Mouse (Mus musculus): ENCODE measurements at regions not wholly inside any gene's neighbourhood (a gene's known extent, or its start where the extent isn't known, plus 50 kb on each side); places are given as distances from the start of the nearest gene placed in this dataset.

GRCm38 (mm10) chr1:35973386-35973785, 94.8 kb upstream of the Hs6st1 start:
- no peak for TF ChIP-seq CTCF (IDR thresholded peaks at IDR 0.05; ENCODE audit: low read depth)
- WGBS, result 46% methylated on average over 9 of the region's 9 CpGs
- Histone ChIP-seq H3K4me3 (ENCODE audit: low read depth, low read length) (no peak overlapping the region), H3K36me3 (ENCODE audit: insufficient read depth) (no peaks in the 10 kb centered on the region), H3K27me3 (ENCODE audit: insufficient read depth, low read length) (no peaks in the 10 kb centered on the region), H3K9me3 (ENCODE audit: low read depth, low read length) (no peaks in the 10 kb centered on the region), H3K4me2 (no peak overlapping the region), H3K9ac (no peak overlapping the region), H3K27ac (ENCODE audit: low read depth) (no peak overlapping the region), H3K4me1 (ENCODE audit: insufficient read depth) (no peaks in the 10 kb centered on the region)
- DNase-seq, result no peak
- no peak for ATAC-seq (ENCODE audit: insufficient read depth)

- peak; percentile 24; the same call in 1 of the 2 replicates for ATAC-seq (ENCODE audit: insufficient read depth)
- H3K27me3 ChIP-seq (ENCODE audit: insufficient read depth, low read length), result no peaks in the 10 kb centered on the region
- H3K9ac ChIP-seq, result no peak overlapping the region
- no peak for DNase-seq
- no peak overlapping the region for H3K4me2 ChIP-seq
- WGBS, result 55% methylated on average over 3 of the region's 3 CpGs
- H3K4me3 ChIP-seq (ENCODE audit: low read depth, low read length), result no peak overlapping the region
- no peaks in the 10 kb centered on the region for H3K4me1 ChIP-seq (ENCODE audit: insufficient read depth)
- TF ChIP-seq CTCF (IDR thresholded peaks at IDR 0.05; ENCODE audit: low read depth), result no peak
- H3K9me3 ChIP-seq (ENCODE audit: low read depth, low read length), result no peaks in the 10 kb centered on the region
- H3K36me3 ChIP-seq (ENCODE audit: insufficient read depth), result no peaks in the 10 kb centered on the region
- H3K27ac ChIP-seq (ENCODE audit: low read depth), result no peak overlapping the region
These were observed 92.5 kb upstream of the Hs6st1 start for GRCm38 (mm10) chr1:35975611-35976208.

DNA sequence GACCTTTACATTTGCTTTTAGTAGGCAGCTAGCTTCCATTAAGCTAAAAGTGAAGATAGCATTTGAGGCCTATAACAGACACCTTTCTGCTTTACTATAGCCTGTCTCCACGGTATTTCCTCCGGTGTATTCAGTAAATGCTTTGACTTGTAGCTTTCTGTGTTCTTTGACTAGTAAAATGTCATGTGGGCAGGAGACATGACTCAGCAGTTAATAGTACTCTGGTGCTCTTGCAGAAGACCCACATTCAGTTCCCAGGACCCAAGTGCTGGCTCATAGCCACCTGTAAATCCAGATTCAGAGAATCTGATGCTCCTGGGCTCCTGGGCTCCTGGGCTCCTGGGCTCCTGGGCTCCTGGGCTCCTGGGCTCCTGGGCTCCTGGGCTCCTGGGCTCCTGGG, 91.7 kb upstream of the Hs6st1 start:
- Histone ChIP-seq H3K27me3 (ENCODE audit: insufficient read depth, low read length) (no peaks in the 10 kb centered on the region), H3K9ac (no peak overlapping the region), H3K27ac (ENCODE audit: low read depth) (no peak overlapping the region), H3K4me3 (ENCODE audit: low read depth, low read length) (no peak overlapping the region), H3K4me2 (no peak overlapping the region), H3K4me1 (ENCODE audit: insufficient read depth) (no peaks in the 10 kb centered on the region), H3K36me3 (ENCODE audit: insufficient read depth) (no peaks in the 10 kb centered on the region), H3K9me3 (ENCODE audit: low read depth, low read length) (no peaks in the 10 kb centered on the region)
- ATAC-seq (ENCODE audit: insufficient read depth) (no peak), DNase-seq (no peak)
- WGBS, result 73% methylated on average over 2 of the region's 2 CpGs
- TF ChIP-seq CTCF (IDR thresholded peaks at IDR 0.05; ENCODE audit: low read depth), result no peak

GRCm38 (mm10) chr1:35978116-35978515, 90.1 kb upstream of the Hs6st1 start:
- no peaks in the 10 kb centered on the region for H3K4me1 ChIP-seq (ENCODE audit: insufficient read depth)
- H3K4me2 ChIP-seq, result no peak overlapping the region
- no peak overlapping the region for H3K27ac ChIP-seq (ENCODE audit: low read depth)
- no peaks in the 10 kb centered on the region for H3K36me3 ChIP-seq (ENCODE audit: insufficient read depth)
- no peak overlapping the region for H3K9ac ChIP-seq
- ATAC-seq (ENCODE audit: insufficient read depth), result no peak
- TF ChIP-seq CTCF (IDR thresholded peaks at IDR 0.05; ENCODE audit: low read depth), result no peak
- H3K9me3 ChIP-seq (ENCODE audit: low read depth, low read length), result no peaks in the 10 kb centered on the region
- WGBS, result 86% methylated on average over 1 of the region's 1 CpGs
- DNase-seq, result no peak
- H3K4me3 ChIP-seq (ENCODE audit: low read depth, low read length), result no peak overlapping the region
- H3K27me3 ChIP-seq (ENCODE audit: insufficient read depth, low read length), result no peaks in the 10 kb centered on the region

DNA sequence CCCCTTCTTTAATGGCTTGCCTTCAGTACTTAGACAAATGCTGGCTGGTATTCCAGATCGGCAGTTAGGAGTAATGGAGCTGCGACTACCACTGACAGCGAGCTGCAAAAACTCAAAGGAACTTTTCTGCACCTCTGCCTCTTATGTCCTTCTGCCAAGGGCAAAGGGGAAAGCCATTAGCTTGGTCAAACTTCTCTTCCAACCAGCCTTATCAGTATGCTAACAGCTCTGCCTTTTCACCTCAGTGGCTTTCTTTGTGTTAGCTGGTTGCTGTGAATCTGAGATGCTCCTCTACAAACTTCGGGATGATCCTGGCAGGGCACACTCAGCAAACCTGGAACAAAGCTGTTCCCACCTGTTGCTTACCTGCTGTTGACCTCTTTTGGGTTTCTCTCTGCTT, 89.4 kb upstream of the Hs6st1 start:
- H3K4me3 ChIP-seq (ENCODE audit: low read depth, low read length), result no peak overlapping the region
- H3K4me2 ChIP-seq, result no peak overlapping the region
- DNase-seq (no peak), ATAC-seq (ENCODE audit: insufficient read depth) (no peak)
- no peak overlapping the region for H3K9ac ChIP-seq
- WGBS, result 49% methylated on average over 4 of the region's 4 CpGs
- H3K4me1 ChIP-seq (ENCODE audit: insufficient read depth), result no peaks in the 10 kb centered on the region
- no peaks in the 10 kb centered on the region for H3K9me3 ChIP-seq (ENCODE audit: low read depth, low read length)
- no peak overlapping the region for H3K27ac ChIP-seq (ENCODE audit: low read depth)
- no peaks in the 10 kb centered on the region for H3K36me3 ChIP-seq (ENCODE audit: insufficient read depth)
- TF ChIP-seq CTCF (IDR thresholded peaks at IDR 0.05; ENCODE audit: low read depth), result no peak
- no peaks in the 10 kb centered on the region for H3K27me3 ChIP-seq (ENCODE audit: insufficient read depth, low read length)

DNA sequence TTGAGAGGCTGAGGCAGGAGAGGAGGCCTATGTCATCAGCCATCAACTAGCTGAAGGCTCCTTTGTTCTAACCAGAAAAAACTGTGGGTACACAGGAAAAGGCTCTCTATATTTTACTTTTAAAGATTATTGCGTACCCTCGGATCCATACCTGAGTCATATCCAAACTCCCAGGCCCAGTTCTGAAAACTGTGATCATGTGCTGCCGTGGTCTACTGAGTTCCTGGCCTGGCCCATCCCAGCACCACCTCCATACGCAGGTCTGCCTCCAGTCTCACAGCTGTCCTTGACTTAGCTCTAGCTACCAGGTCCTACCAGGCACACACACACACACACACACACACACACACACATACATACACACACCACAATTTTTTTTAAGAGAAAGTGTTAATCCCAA, 87.0 kb upstream of the Hs6st1 start:
- ATAC-seq (ENCODE audit: insufficient read depth), result no peak
- Histone ChIP-seq H3K9me3 (ENCODE audit: low read depth, low read length) (no peaks in the 10 kb centered on the region), H3K4me1 (ENCODE audit: insufficient read depth) (no peaks in the 10 kb centered on the region), H3K9ac (no peak overlapping the region), H3K4me3 (ENCODE audit: low read depth, low read length) (no peak overlapping the region), H3K27ac (ENCODE audit: low read depth) (no peak overlapping the region), H3K27me3 (ENCODE audit: insufficient read depth, low read length) (no peaks in the 10 kb centered on the region), H3K36me3 (ENCODE audit: insufficient read depth) (no peaks in the 10 kb centered on the region), H3K4me2 (no peak overlapping the region)
- WGBS, result 88% methylated on average over 4 of the region's 4 CpGs
- TF ChIP-seq CTCF (IDR thresholded peaks at IDR 0.05; ENCODE audit: low read depth), result no peak
- no peak for DNase-seq

DNA sequence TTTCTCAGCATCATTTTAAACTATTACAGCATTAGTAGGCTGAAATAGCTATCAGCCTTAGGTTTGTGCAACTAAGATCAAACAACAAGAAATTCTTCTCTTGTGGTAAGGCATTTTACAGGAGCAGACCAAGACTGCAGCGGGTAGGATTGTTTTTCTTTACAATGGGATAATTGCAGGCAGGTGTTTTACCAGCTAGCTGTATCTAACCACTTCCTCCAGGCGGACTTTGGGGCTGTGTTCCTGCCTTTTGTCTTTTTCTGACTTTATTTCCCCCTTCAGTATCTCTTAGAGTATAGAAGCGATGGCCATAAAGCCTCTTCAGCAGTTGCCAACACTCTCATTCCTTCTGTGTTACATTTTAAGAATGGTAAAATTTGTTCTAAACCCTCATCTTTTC, 84.8 kb upstream of the Hs6st1 start:
- H3K36me3 ChIP-seq (ENCODE audit: insufficient read depth), result no peaks in the 10 kb centered on the region
- H3K27ac ChIP-seq (ENCODE audit: low read depth), result no peak overlapping the region
- no peak for ATAC-seq (ENCODE audit: insufficient read depth)
- H3K4me3 ChIP-seq (ENCODE audit: low read depth, low read length), result no peak overlapping the region
- H3K9me3 ChIP-seq (ENCODE audit: low read depth, low read length), result no peaks in the 10 kb centered on the region
- no peaks in the 10 kb centered on the region for H3K4me1 ChIP-seq (ENCODE audit: insufficient read depth)
- no peaks in the 10 kb centered on the region for H3K27me3 ChIP-seq (ENCODE audit: insufficient read depth, low read length)
- DNase-seq, result no peak
- no peak overlapping the region for H3K4me2 ChIP-seq
- no peak overlapping the region for H3K9ac ChIP-seq
- WGBS, result 78% methylated on average over 3 of the region's 3 CpGs
- no peak for TF ChIP-seq CTCF (IDR thresholded peaks at IDR 0.05; ENCODE audit: low read depth)

- Histone ChIP-seq H3K4me3 (ENCODE audit: low read depth, low read length) (no peak overlapping the region), H3K27ac (ENCODE audit: low read depth) (no peak overlapping the region), H3K27me3 (ENCODE audit: insufficient read depth, low read length) (no peaks in the 10 kb centered on the region), H3K9ac (no peak overlapping the region), H3K9me3 (ENCODE audit: low read depth, low read length) (peaks cover 6% of the 10 kb centered on the region; the same call in 1 of the 2 replicates), H3K4me2 (no peak overlapping the region), H3K36me3 (ENCODE audit: insufficient read depth) (no peaks in the 10 kb centered on the region), H3K4me1 (ENCODE audit: insufficient read depth) (no peaks in the 10 kb centered on the region)
- TF ChIP-seq CTCF (IDR thresholded peaks at IDR 0.05; ENCODE audit: low read depth), result no peak
- WGBS, result 90% methylated on average over 6 of the region's 6 CpGs
- ATAC-seq (ENCODE audit: insufficient read depth), result no peak
- DNase-seq, result no peak
These were observed 82.9 kb upstream of the Hs6st1 start for GRCm38 (mm10) chr1:35985318-35985717.

All from lung, embryonic 14.5 days (tissue).